23 mouse cellular contexts compared by ENCODE assay signal in the genomic region with DNA sequence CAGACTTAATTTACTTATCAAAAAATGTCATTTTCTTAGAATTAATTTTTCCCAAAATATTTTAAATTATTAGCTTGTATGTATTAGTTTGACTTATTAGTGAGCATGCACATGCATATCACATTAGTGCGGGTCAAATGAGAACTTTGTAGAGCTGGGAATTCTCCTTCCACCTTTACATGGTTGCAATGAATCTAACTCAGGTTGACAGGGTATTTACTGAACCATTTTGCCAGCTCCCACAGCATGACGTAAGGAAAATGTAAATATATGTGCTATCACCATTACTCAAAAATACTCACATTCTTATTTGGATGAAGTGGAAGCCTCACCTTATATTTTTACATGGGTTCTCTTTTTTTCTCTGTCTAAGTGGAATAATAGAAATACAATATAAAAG.
"Had no signal": no experiment of that assay in that cellular context is flagged by ENCODE, and none has a peak within 500 bp of the region (broad histone marks: within the 10 kb centered on the region; RNA-seq: fewer than 3 reads in every experiment).

No protein-coding gene starts in this region.

- H3K36me3 ChIP-seq: heart, embryonic 13.5 days; heart, embryonic 15.5 days; kidney, embryonic 15.5 days; limb, embryonic 13.5 days; limb, embryonic 15.5 days had no signal

- H3K9me3 ChIP-seq: heart, embryonic 13.5 days; heart, embryonic 15.5 days; kidney, embryonic 15.5 days; limb, embryonic 13.5 days; limb, embryonic 15.5 days had no signal

- H3K27me3 ChIP-seq: heart, embryonic 13.5 days; heart, embryonic 15.5 days; kidney, embryonic 15.5 days; limb, embryonic 13.5 days; limb, embryonic 15.5 days had no signal

- DNase-seq: gastrocnemius, postnatal 14 days; gastrocnemius, postnatal 36 days; heart, adult 11 months; heart, adult 2 months; heart, postnatal 14 days; heart, postnatal 36 days; kidney, adult 11 months; kidney, adult 2 months; kidney, adult 9 months; kidney, postnatal 14 days; kidney, postnatal 36 days; layer of hippocampus, adult 9-11 months; layer of hippocampus, postnatal 36 days had no signal

- H3K4me1 ChIP-seq: heart, embryonic 13.5 days; heart, embryonic 15.5 days; kidney, embryonic 15.5 days; limb, embryonic 13.5 days; limb, embryonic 15.5 days had no signal

- H3K4me3 ChIP-seq: heart, adult 2 months; heart, embryonic 13.5 days; heart, embryonic 15.5 days; kidney, embryonic 15.5 days; limb, embryonic 13.5 days; limb, embryonic 15.5 days had no signal

- ATAC-seq: hindbrain, embryonic 16.5 days; intestine, embryonic 16.5 days had no signal

- H3K4me2 ChIP-seq: heart, embryonic 11.5 days; heart, embryonic 13.5 days; heart, embryonic 15.5 days; hindbrain, embryonic 14.5 days; kidney, embryonic 15.5 days; limb, embryonic 13.5 days; limb, embryonic 15.5 days had no signal

- H3K27ac ChIP-seq: heart, adult 2 months; heart, embryonic 13.5 days; heart, embryonic 15.5 days; hindbrain, embryonic 14.5 days; kidney, embryonic 15.5 days; kidney, postnatal 0 days; limb, embryonic 13.5 days; limb, embryonic 15.5 days had no signal

- H3K9ac ChIP-seq: heart, embryonic 13.5 days; heart, embryonic 15.5 days; hindbrain, embryonic 14.5 days; kidney, embryonic 15.5 days; limb, embryonic 13.5 days; limb, embryonic 15.5 days had no signal
